Mouse (Mus musculus): ENCODE data around the gene Ak3.

The Ak3 gene

DNA sequence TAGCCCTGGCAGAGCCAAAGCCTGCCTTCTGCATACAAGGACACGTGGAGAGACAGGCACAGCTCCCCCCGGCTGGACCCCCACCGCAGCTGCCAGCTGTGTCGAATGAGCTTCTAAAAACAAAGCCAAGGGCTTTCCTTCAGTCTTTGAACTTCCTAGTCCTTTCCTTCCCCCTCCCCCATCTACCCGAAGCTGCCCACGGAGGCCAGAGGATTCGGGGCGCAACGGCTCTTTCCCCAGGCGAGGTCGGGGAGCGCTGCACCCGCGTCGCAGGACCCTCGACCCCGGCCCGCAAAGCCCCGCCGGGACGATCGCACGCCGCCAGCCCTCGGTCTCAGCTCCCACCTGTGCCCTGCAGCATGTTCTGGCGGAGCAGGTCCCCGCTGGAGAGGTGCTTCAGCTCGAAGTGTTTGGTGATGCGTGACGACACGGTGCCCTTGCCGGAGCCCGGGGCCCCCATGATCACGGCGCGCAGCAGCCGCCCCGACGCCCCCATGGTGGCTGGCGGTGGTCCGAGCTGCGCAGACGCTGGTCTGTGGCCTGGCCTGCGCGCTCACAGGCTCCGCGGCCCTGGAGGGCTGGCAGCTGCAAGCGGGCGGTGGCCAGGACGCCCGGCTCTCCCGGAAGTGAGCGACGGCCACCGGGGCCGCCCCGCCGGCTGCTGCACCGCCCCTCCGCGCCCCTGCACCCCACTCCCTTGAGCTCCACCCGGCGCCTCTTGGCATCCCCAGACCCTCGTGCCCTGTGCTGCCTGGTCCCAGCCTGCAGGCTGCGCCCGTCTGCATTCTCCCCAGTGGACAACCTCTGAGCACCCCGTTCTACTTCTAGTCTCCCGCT is at the start of gene Ak3:
Gene Ak3 (minus strand): TSS at position 628 of the 837 bp plus-strand sequence.
- peak; percentile 65 to 69 for DNase-seq

- no peak for DNase-seq
These were observed 44.4 kb upstream of the Ak3 start for GRCm38 (mm10) chr19:29092194-29092593.

- DNase-seq: no peak
These were observed 40.9 kb upstream of the Ak3 start for GRCm38 (mm10) chr19:29088628-29089027.

GRCm38 (mm10) chr19:29074802-29075201 is 27.0 kb upstream of the Ak3 start:
- no peak for DNase-seq

DNA sequence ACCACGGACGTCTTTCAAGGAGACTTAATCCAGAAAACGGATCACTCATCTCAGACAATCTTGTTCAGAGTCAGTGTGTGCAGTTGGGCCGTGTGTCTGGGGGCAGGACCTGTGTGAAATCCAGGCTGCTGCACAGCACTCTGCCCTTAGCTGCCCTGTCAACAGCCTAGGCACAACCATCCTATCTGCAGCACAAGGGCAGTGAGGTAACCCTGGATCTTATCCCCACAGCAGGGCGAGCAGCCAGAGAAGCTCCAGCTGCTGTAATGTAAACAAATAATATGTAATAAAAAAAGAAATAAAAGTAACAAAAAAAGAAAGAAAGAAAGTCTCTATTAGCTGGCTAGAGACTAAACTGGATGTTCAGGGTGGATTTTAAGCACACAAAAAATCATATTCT is 21.4 kb upstream of the Ak3 start:
- no peak for DNase-seq

- no peak for DNase-seq
These were observed 19.3 kb upstream of the Ak3 start for GRCm38 (mm10) chr19:29066981-29067471.

DNA sequence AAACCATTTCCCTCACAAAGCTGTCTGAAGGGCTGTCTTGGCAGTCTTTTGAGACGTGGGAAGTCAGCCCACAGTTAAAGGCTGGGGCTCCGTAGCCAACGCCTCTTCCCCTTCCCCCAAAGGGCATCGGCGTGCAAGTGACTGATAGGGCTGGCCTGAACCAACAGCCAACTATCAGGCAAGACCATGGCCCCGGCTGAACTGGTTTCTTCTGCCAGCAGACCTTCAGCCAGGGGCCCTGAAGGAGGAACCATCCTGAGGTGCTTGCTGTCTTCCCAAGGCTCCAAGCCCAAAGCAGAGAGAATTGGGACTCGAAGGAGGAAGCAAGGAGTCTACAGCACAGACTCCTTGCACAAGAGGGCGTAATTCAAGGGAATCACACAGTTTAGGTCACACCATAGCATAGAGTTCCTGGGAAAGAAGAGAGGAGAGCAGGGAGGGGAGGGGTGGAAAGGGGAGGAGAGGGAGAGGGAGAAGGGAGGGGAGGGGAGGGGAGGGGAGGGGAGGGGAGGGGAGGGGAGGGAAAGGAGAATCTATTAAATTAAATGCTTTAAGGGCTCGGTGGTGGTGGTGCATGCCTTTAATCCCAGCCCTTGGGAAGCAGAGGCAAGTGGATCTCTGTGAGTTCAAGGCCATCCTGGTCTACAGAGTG is 16.8 kb upstream of the Ak3 start:
- no peak for DNase-seq

- peak; percentile 92 to 95 for DNase-seq
These were observed 16.0 kb upstream of the Ak3 start for GRCm38 (mm10) chr19:29063577-29064363.

DNA sequence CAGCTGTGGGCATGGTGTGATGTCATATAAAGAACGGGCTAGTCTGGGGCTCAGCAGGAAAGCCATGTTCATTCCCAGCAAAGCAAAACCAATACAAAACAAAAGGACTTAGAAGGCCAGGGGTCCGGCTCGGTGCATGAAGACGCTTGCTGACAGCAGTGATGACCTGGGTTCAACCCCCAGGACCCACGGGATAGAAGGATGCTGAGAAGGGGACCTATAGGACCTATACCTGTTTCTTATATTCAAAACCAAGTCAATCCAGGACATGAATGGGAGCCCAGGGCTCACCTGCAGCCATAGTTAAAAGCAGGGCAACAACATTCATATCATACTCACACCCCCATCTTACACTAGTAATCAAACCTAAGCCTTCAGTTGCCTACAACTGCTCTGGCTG is 15.2 kb upstream of the Ak3 start:
- DNase-seq: no peak

- no peak for DNase-seq
These were observed 12.5 kb upstream of the Ak3 start for GRCm38 (mm10) chr19:29060299-29060698.

DNA sequence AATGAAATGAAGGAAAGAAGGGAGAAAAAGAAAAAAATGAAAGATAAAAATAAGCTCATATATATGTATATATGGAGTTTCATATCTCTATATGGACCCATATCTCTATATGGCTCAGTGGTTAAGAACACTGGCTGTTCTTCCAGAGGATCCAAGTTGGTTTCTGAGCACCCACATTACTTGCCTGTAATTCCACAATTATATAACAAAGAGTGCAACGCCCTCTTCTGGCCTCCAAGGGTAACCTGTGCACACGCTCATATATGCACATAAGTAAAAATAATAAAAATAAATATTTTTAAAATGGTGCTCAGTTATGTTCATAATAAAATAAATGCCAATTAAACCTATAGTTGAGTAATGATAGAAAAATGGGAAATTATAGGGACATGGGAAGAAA is 11.9 kb upstream of the Ak3 start:
- no peak for DNase-seq

- DNase-seq: no peak
These were observed 11.0 kb upstream of the Ak3 start for GRCm38 (mm10) chr19:29058741-29059140.

GRCm38 (mm10) chr19:29055469-29055868 is 7.7 kb upstream of the Ak3 start:
- DNase-seq: no peak

GRCm38 (mm10) chr19:29054594-29054993 is 6.8 kb upstream of the Ak3 start:
- no peak for DNase-seq

DNA sequence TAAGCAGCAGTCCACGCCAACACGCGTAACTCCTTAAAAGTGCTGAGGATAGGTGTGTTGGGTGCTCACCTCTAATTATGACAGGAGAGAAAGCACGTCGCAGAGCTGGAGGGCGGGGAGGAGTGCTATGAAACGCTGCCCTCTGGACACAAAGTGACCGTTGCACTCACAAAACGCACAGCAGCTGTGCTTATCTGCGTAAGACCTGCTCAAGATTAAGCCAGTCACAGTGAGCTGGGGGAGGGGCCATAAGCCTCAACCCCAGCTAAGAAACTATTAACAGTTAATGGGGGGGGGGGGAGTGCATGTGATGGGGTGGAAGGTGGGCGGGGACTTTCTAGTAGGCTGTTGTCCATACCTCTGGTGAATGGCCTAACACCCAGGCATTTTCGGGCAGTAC is 5.0 kb upstream of the Ak3 start:
- no peak for DNase-seq

DNA sequence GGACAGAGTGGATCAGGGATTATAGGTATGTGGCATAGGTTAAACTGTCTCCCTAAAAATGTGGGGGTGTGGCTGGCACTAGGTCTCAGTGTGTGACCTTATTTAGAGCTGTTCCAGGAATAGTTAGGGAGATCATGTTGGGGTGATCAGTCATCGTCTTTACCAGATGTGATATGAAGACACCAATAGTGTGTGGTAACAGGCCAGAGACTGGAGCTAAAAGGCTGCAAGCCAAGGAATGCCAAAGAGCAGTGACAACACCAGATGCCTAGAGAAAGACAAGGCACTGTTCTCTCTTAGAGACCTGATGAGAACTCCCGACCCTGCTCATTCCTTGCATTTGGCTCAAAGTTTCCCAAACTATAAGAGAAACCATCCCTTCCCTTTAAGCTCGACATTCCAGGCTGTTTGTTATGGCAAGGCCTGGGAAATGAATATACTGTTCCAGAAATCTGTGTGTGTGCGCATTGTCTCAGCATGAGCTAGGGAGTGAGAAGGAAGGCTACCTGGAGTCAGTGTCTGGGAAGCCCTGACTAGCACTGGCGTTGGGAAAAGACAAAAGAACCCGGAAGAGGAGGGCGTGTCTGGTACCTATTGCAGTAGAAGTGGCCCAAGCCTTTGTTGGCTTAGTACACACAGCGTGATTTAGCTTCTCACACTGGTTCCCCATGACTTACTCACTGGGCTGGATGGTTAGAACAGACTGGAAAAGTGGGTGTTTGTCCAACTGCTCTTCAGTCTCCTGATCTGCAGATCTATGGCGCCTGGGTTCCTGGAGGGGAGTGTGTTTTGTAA is 2.6 kb upstream of the Ak3 start:
- DNase-seq: no peak

- DNase-seq: no peak
These were observed 1.8 kb upstream of the Ak3 start for GRCm38 (mm10) chr19:29049401-29050075.

- DNase-seq: no peak
These were observed 814 bp downstream of the Ak3 start for GRCm38 (mm10) chr19:29046961-29047333.

GRCm38 (mm10) chr19:29045956-29046650 is 1.7 kb downstream of the Ak3 start:
- no peak for DNase-seq

GRCm38 (mm10) chr19:29045369-29045768 is 2.4 kb downstream of the Ak3 start:
- no peak for DNase-seq

DNA sequence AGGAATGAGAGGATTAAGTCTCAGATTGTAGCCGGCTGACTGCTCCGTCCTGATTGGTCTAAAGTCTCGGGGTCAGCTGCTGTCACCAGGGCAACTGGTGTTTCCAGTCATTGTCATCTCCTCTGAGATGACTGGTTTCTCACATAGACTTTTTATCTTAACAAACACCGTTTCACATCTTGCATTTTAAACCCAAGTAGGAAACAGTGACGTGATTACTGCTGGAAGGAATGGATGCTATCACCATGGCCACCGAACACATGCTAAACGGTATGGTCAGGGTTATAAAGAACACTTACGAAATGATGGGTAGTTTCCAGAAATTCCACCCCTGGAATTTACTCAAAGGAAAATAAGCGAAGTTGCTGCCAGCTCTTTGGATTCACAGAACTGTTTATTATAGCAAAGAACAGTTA is 3.4 kb downstream of the Ak3 start:
- DNase-seq: no peak

Data from cerebellum, postnatal 36 days (tissue).